Mouse (Mus musculus): ENCODE data around the gene Tagln. TPM values are rescaled to one million over a fixed set of nuclear protein-coding genes. Genes with fewer than 3 reads are reported as not detected.
A peak's percentile ranks its signal among the peaks of the same experiment; 100 is the strongest.

Gene Tagln
- total and polyA plus RNA-seq, 3 experiments: 0.59 to 2.3 TPM; not detected in 1

GRCm38 (mm10) chr9:45984409-45985228 lies 48.8 kb upstream of the Tagln start:
- no peaks in the 10 kb centered on the region for H3K27me3 ChIP-seq (replicated peaks)
- in situ Hi-C loops (cut with MboI; ENCODE audit: low pct_ligation_motif_present, low pct_unique_long_range_greater_than_20kb, low sequenced_read_pairs): no loop called here

More at GRCm38 (mm10) chr9:45984409-45985228, 48.8 kb upstream of the Tagln start:
- Histone ChIP-seq H3K9me3 (replicated peaks; ENCODE audit: low read length) (no peaks in the 10 kb centered on the region), H3K36me3 (replicated peaks in 1 of 2; ENCODE audit: control insufficient read depth in 1 of 2, insufficient read depth in 1 of 2, low read length in 1 of 2) (peaks cover 0 to 28% of the 10 kb centered on the region in 2 experiments), H3K9ac (ENCODE audit: insufficient read depth, low read depth) (peak overlapping the region; percentile 86), H3K79me2 (replicated peaks; ENCODE audit: control insufficient read depth, extremely low read depth, insufficient read depth, poor library complexity, severe bottlenecking) (peaks cover 48% of the 10 kb centered on the region), H3K4me3 (replicated peaks in 1 of 3; ENCODE audit: low read depth in 2 of 3, low read length in 2 of 3, poor library complexity in 1 of 3) (peak overlapping the region; percentile 71 to 81 (median 72)), H3K4me1 (ENCODE audit: control insufficient read depth in 1 of 2, insufficient read depth in 2 of 2) (peaks cover 7 to 40% of the 10 kb centered on the region in 2 experiments), H3K27ac (ENCODE audit: insufficient read depth, low read depth) (peak overlapping the region; percentile 90), H3K4me2 (ENCODE audit: insufficient read depth, low read depth, poor library complexity, severe bottlenecking) (peak overlapping the region; percentile 53)
- dilution Hi-C loops (cut with MboI; ENCODE audit: extremely low pct_ligation_motif_present, extremely low pct_unique_long_range_greater_than_20kb, low sequenced_read_pairs): no loop called here
- peak; percentile 88 for DNase-seq (ENCODE audit: extremely low read depth)
- no peak for TF ChIP-seq JUN (IDR thresholded peaks at IDR 0.05; ENCODE audit: insufficient read depth, low read depth, low read length)
- no peak for TF ChIP-seq GABPA (IDR thresholded peaks at IDR 0.05; ENCODE audit: insufficient replicate concordance, low read depth, low read length)
- no peak for TF ChIP-seq CTCF (conservative IDR thresholded peaks at IDR 0.05 in 1 of 2, IDR thresholded peaks at IDR 0.05 in 1 of 2; ENCODE audit: low read depth in 2 of 2, low read length in 2 of 2)
- peak; percentile 57; the same call in 1 of the 2 replicates for TF ChIP-seq POLR2AphosphoS2 (IDR thresholded peaks at IDR 0.05; ENCODE audit: low read depth, low read length)
- peak; percentile 80; the same call in 1 of the 2 replicates for TF ChIP-seq NELFE (IDR thresholded peaks at IDR 0.05; ENCODE audit: low read depth, low read length)
- TF ChIP-seq E2F4 (IDR thresholded peaks at IDR 0.05; ENCODE audit: insufficient replicate concordance, low read depth, low read length): no peak
- no peak for TF ChIP-seq RAD21 (IDR thresholded peaks at IDR 0.05; ENCODE audit: low read depth, low read length)
- TF ChIP-seq EP300 (IDR thresholded peaks at IDR 0.05; ENCODE audit: low read length): no peak
- TF ChIP-seq MEF2A (IDR thresholded peaks at IDR 0.05; ENCODE audit: borderline replicate concordance, low read depth, low read length): peak; percentile 36; the same call in 1 of the 2 replicates
- TF ChIP-seq MXI1 (IDR thresholded peaks at IDR 0.05; ENCODE audit: low read depth, low read length): peak; percentile 70
- peak; percentile 78 for TF ChIP-seq ZMIZ1 (IDR thresholded peaks at IDR 0.05; ENCODE audit: low read depth, low read length)
- TF ChIP-seq ETS1 (conservative IDR thresholded peaks at IDR 0.05; ENCODE audit: low read depth, low read length): no peak
- TF ChIP-seq UBTF (IDR thresholded peaks at IDR 0.05; ENCODE audit: low read depth, low read length): no peak; the same call in 1 of the 2 replicates
- TF ChIP-seq KAT2A (IDR thresholded peaks at IDR 0.05; ENCODE audit: insufficient replicate concordance, low read length): 0 out of 2 replicates have a peak, but pooled peaks have one; percentile 21
- no peak for TF ChIP-seq PAX5 (IDR thresholded peaks at IDR 0.05; ENCODE audit: low read length)
- no peak for TF ChIP-seq USF1 (IDR thresholded peaks at IDR 0.05; ENCODE audit: low read depth, low read length)
- no peak for TF ChIP-seq USF2 (conservative IDR thresholded peaks at IDR 0.05; ENCODE audit: low read depth, low read length)
- TF ChIP-seq NRF1 (IDR thresholded peaks at IDR 0.05; ENCODE audit: low read depth, low read length): 0 out of 2 replicates have a peak, but pooled peaks have one; percentile 21
- TF ChIP-seq CHD2 (IDR thresholded peaks at IDR 0.05; ENCODE audit: low read length): peak; percentile 81
- TF ChIP-seq TBP (conservative IDR thresholded peaks at IDR 0.05; ENCODE audit: low read depth, low read length): 0 out of 2 replicates have a peak, but pooled peaks have one; percentile 50
- no peak for TF ChIP-seq RCOR1 (conservative IDR thresholded peaks at IDR 0.05; ENCODE audit: low read depth, low read length)
- peak; percentile 90 for TF ChIP-seq POLR2A (IDR thresholded peaks at IDR 0.05; ENCODE audit: low read depth, low read length)
- no peak for TF ChIP-seq ZC3H11A (IDR thresholded peaks at IDR 0.05; ENCODE audit: low read depth, low read length)
- no peak for TF ChIP-seq ZKSCAN1 (IDR thresholded peaks at IDR 0.05; ENCODE audit: borderline replicate concordance, low read depth, low read length)
- no peak for TF ChIP-seq JUND (conservative IDR thresholded peaks at IDR 0.05; ENCODE audit: low read depth, low read length)
- peak; percentile 82; the same call in 1 of the 2 replicates for TF ChIP-seq TCF12 (IDR thresholded peaks at IDR 0.05; ENCODE audit: low read depth, low read length)
- no peak for TF ChIP-seq ZNF384 (IDR thresholded peaks at IDR 0.05; ENCODE audit: low read depth, low read length)
- TF ChIP-seq MAFK (IDR thresholded peaks at IDR 0.05; ENCODE audit: insufficient replicate concordance, low read length): no peak
- TF ChIP-seq SMC3 (IDR thresholded peaks at IDR 0.05; ENCODE audit: low read depth, low read length): no peak
- peak; percentile 48; the same call in 1 of the 2 replicates for TF ChIP-seq MAX (IDR thresholded peaks at IDR 0.05; ENCODE audit: low read length)
- 0 out of 2 replicates have a peak, but pooled peaks have one; percentile 36 for TF ChIP-seq IRF4 (IDR thresholded peaks at IDR 0.05; ENCODE audit: low read depth, low read length)
- peak; percentile 85 for TF ChIP-seq ELF1 (IDR thresholded peaks at IDR 0.05; ENCODE audit: low read depth, low read length)
- no peak for TF ChIP-seq MYC (IDR thresholded peaks at IDR 0.05; ENCODE audit: low read depth, low read length)
- TF ChIP-seq BHLHE40 (IDR thresholded peaks at IDR 0.05; ENCODE audit: low read depth, low read length): no peak
- TF ChIP-seq SIN3A (IDR thresholded peaks at IDR 0.05; ENCODE audit: low read length): peak; percentile 40; the same call in 1 of the 2 replicates
- TF ChIP-seq MAZ (IDR thresholded peaks at IDR 0.05; ENCODE audit: low read depth, low read length): peak; percentile 21; the same call in 1 of the 2 replicates
- no peak for TF ChIP-seq CHD1 (IDR thresholded peaks at IDR 0.05; ENCODE audit: low read depth, low read length)
- peak; percentile 78 for TF ChIP-seq HCFC1 (IDR thresholded peaks at IDR 0.05; ENCODE audit: low read depth, low read length)
